Mouse (Mus musculus) neutrophil, adult 5-6 weeks (primary cell): ENCODE measurements around the gene Fzr1. TPM values are rescaled to one million over a fixed set of nuclear protein-coding genes. Genes with fewer than 3 reads are reported as not detected.

Experiments used
- ATAC-seq: fragments of 151-379, 151-347 bp; 2 replicates; pipeline ENCODE4 v1.8.0; 2017; ENCODE audit warnings: mild to moderate bottlenecking, moderate TSS enrichment; ENCODE audit not compliant: insufficient number of reproducible peaks, poor library complexity, low FRiP score, severe bottlenecking; ENCODE audit errors: extremely low read depth
- total RNA-seq: library from RNA; stranded (forward); fragments of 200-1000 nt; gene quantifications from 2 replicates; pipeline ENCODE4 v1.2.3, GENCODE M21; 2017

Gene Fzr1
- total RNA-seq, 1 experiment from 2014 or later = 16.8 TPM

GRCm38 (mm10) chr10:81363436-81364346 is 14.6 kb downstream of the Fzr1 start:
- ATAC-seq = no peak

GRCm38 (mm10) chr10:81362336-81362949 is 15.9 kb downstream of the Fzr1 start:
- ATAC-seq = no peak

- no peak for ATAC-seq
Observed at GRCm38 (mm10) chr10:81360721-81361120, 17.6 kb downstream of the Fzr1 start.

- no peak for ATAC-seq
Observed at GRCm38 (mm10) chr10:81358841-81359240, 19.5 kb downstream of the Fzr1 start.

DNA sequence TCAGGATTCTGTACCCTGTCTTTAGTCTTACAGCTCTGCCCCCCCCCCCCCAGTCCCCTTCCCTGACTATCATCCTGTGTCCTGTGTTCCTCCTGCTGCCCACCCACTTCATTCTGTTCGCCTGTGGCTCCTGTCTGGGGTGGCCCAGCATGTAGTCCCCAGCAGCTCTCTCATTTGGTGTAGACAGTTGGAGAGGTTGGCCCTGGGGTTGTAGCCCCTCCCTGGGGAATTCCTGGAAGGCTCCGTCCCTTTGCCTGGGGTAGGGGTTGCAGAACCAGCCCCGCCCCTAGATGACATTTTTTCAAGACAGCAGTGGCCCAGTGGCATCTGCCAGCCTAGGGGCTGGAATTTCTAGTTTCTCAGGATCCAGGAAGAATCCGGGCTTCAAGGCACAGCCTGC is 20.1 kb downstream of the Fzr1 start:
- ATAC-seq = no peak

- peak; percentile 75 for ATAC-seq
Observed at GRCm38 (mm10) chr10:81356991-81357844, 21.1 kb downstream of the Fzr1 start, which contains the start of gene Mfsd12. Gene Mfsd12 (plus strand): TSS chr10:81357491.

DNA sequence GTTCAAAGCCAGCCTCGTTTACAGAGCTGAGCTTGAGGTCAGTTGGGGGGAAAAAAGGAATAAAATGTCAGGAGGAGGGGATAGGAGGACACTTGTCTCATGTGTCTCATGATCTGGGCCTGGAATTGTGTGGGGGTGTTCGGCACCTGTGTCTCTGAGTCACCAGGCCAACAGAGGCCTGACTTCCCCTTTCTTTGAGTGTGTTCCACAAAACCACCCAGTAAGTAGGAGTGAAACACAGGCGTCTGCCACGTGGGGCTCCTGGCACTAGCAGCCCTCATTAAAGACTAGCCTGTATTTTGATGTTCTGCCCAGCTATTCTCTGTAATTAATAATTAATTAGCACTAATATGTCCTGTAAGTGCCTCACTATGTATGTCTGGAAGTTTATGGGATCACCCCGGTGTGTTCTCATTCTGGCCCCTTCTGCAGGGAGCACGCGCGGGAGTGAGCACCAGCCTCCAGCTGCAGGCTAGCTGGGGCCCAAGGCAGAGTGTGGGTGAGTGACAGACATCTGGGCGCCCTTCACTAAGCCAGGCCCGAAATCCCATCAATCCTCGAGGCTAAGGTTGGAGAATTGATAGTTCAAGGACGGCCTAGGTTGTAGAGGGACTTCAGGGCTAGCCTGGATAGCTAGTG is 21.8 kb downstream of the Fzr1 start:
- ATAC-seq = peak; percentile 73

- ATAC-seq = no peak
Observed at GRCm38 (mm10) chr10:81355533-81355932, 22.8 kb downstream of the Fzr1 start.

- ATAC-seq = no peak
Observed at GRCm38 (mm10) chr10:81354738-81355477, 23.4 kb downstream of the Fzr1 start.

GRCm38 (mm10) chr10:81351678-81352291 is 26.5 kb downstream of the Fzr1 start:
- no peak for ATAC-seq

GRCm38 (mm10) chr10:81350351-81351063 is 27.8 kb downstream of the Fzr1 start, which contains the start of gene Hmg20b:
Gene Hmg20b (minus strand): TSS chr10:81350480.
- ATAC-seq = peak; percentile 94

DNA sequence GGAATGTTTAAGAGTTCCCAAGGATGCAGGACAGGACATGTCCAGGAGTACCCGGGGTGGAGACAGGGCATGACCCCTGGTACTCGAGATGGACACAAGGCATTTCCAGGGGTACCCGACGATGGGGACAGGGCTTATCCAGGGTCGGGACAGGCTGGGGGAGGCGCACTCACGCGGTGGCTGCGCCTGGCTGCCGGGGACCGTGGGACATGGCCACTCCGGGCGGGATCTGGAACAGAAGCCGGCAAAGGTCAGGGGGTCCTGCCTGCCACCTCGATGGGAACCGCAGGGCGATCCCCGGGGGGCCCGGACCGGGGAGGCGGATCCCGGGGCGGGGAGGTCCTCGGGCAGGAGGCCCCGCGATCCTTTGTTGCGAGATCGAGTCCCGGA is 28.4 kb downstream of the Fzr1 start:
- no peak for ATAC-seq

DNA sequence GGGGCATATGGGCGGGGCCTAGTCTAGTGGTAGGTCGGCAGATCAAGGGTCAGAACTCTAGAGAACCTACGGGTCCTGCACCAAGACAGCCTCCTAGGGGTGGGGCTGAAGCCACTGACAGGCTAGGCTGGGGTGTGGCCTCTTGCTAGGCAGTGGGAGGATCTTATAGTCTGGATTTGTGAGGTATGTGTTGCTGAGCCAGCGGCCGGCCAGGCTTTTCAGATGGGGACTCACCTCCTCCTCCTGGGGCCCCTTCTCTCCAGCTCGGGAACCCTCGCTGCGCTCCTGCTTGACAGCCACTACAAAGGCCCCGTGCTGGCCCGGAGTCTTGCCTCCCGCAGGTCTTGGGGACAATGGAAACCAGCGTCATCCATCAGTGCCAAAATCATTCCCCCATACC is 29.2 kb downstream of the Fzr1 start:
- no peak for ATAC-seq

DNA sequence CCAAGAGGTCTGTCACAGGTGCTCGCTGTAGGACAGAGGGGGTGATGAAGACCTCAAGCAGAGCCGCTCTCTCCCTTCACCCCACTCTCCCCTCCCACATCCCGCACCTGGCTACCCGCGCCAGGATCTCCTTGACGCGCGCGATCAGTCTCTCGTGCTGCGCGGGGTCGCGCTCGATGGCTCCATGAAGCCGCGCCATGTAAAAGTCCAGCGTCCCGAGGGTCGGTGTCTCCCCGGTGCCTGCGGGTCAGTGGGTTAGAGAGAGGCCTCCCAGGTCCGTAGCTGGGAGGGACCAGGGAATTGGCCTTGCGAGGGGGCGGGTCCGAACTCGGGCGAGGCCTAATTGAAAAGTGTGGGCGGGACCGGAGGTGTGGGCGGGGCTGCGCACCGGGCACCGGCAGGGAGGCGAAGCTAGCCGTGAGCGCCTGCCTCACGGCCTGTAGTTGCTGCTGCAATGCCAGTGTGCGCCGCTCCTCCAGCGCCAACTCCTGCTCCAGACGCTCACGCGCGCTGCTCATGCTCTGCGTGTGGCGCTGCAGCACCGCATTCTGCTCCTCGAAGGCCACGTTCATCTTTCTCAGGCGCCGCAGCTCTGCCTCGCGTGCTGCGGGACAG is 31.8 kb downstream of the Fzr1 start:
- ATAC-seq = no peak

DNA sequence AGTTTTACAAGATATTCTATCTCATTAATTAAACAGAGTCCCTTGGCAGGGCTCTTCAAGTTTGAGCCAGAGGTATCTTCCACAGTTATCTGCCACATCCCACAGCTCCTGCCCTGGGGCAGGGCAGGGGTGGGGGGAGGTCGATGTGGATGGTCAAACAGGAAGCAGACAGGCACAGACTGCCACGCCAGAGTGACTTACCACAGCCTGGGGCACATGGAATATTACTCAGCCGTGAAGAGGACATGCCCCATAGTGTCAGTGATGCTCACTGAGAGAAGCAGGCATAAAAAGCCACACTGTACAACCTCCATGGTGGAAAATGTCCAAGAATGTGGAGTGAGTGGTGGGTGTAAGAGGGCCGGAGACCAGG is 33.2 kb downstream of the Fzr1 start:
- no peak for ATAC-seq

DNA sequence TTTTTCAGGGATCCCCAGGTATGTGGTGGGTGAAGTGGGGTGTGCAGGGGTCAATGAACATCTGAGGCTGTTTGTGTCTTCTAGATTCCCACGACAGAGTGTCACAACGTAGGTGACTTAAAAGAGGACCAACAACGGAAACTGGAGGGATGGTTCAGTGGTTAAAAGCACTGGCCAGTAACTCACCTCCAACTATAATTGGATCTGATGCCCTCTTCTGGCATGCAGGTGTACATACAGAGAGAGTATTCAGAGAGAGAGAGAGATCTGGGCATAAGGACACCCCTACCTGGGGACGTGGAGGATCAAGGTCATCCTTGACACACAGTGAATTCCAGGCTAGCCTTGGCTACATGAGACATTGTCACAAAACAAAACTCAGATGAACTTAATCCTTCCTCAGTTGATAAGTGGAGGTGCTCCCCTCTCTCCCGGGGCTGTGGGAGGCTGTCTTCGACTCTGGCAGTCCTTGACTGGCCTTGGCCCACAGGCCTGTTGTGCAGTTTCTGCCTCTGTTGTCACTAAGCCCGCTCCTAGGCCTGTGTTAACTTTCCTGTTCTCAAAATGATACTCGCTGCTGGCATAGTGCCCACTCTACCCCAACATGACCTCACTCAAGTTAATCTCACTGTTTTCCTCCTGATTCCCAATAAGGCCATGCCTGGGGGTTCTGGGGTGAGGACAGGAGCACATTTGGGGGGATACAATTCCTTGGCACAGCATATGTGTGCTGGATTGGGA is 33.7 kb downstream of the Fzr1 start:
- peak; percentile 37 for ATAC-seq
